Mouse (Mus musculus) adrenal gland, adult 18-20 months (tissue): ENCODE measurements around the gene Rab3il1. TPM values are rescaled to one million over a fixed set of nuclear protein-coding genes. Genes with fewer than 3 reads are reported as not detected.

Experiments
- DNase-seq, 2 experiments: peaks; one replicate each; pipeline ENCODE4 v3.0.0; 2021 to 2022; ENCODE audit warnings: low spot score in 2 of 2
- total RNA-seq, 2 experiments: library from RNA; stranded (reverse); gene quantifications; 1 replicate in 1 of 2; 2 replicates in 1 of 2; pipeline ENCODE4 v1.2.3; 2021

Rab3il1 gene
- total RNA-seq, 2 experiments from 2014 or later: 3.6 to 5.9 TPM

DNA sequence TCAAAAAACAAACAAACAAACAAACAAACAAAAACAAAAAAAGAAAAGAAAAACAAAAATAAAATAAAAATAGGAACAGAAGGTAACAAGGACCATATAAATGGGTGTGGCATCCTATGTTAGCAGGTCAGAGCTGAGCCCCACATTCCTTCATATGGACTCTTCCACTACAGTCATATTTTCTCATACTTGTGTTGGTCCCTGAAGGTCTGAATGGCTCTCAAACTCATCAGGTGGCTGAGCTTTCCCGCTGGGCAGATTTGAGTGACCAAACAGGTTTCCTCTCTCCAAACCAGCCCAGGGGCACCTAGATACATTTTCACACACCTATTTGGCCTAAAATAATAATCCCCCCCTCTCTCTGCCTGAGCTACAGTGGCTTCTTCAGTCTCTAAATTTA lies 9.9 kb downstream of the Rab3il1 start:
- no peak for DNase-seq

- no peak for DNase-seq
Observed at GRCm38 (mm10) chr19:10012827-10013278, 11.4 kb downstream of the Rab3il1 start.

DNA sequence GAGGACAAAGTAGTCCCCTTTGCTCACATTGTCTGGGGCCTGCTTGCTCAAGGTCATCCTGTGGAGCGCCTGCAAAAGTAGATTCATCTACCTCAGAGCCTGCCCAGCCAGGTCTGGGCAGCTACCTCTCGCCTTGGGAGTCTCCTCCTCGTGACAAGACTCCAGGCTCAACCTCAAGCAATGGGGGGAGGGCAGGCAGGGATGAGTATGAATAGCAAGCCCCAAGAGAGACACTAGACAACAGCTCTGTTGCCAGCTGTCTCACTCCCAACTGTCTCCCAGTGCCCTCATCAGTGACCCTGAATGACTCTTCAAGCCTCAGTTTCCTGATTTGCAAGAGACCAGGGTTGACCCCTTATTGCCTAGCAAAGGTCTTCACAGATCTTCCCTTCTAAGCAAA lies 11.9 kb downstream of the Rab3il1 start:
- DNase-seq: no peak

GRCm38 (mm10) chr19:10013913-10014312 lies 12.4 kb downstream of the Rab3il1 start:
- DNase-seq: no peak

GRCm38 (mm10) chr19:10014824-10015223 lies 13.4 kb downstream of the Rab3il1 start:
- no peak for DNase-seq

- DNase-seq: no peak
Observed at GRCm38 (mm10) chr19:10015442-10015841, 14.0 kb downstream of the Rab3il1 start.

GRCm38 (mm10) chr19:10016151-10016550 lies 14.7 kb downstream of the Rab3il1 start:
- no peak for DNase-seq

DNA sequence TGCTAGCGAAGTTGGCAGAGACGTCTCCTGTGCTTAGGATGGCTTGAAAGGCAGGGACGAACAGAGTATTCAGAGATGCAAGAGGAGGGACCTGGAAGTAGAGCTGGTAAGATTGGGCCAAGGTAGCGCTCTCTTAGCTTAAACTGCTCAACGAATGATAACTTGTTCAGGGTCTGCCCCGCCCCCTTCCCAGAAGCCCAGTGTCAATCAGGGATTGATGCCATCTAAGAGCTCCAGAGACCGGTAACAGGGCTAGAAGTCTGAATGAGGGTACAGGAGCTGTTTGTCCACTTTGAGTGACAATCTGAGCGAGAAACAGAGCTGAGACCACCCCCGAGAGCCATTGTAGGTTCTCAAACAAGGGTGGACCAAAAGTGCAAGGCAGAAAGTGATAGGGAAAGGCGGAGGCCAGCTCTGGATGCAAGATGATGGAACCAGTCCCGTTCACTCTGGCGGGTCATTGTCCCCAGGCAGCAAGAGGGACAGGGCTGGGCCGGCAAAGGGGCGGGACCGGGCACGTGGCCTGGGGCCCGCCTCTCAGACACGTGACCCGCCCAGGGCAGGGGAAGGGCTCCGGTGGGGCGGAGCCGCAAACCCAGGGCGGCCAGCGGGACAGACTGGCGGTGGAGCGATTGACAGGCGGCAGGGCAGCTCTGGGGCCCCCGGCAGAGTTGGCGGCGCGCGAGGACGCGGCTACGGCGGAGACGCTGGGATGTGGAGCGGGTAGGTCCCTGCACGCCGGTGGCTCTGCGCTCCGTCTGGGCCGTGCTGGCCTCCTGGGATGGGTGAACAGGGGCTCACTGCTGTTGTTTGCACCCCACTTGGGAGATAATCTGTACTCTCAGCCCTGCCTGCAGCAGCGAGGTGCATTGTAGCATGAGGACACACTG lies 16.4 kb downstream of the Rab3il1 start:
- DNase-seq: peak; percentile 91 to 95

- no peak for DNase-seq
Observed at GRCm38 (mm10) chr19:10018527-10018818, 17.0 kb downstream of the Rab3il1 start.

DNA sequence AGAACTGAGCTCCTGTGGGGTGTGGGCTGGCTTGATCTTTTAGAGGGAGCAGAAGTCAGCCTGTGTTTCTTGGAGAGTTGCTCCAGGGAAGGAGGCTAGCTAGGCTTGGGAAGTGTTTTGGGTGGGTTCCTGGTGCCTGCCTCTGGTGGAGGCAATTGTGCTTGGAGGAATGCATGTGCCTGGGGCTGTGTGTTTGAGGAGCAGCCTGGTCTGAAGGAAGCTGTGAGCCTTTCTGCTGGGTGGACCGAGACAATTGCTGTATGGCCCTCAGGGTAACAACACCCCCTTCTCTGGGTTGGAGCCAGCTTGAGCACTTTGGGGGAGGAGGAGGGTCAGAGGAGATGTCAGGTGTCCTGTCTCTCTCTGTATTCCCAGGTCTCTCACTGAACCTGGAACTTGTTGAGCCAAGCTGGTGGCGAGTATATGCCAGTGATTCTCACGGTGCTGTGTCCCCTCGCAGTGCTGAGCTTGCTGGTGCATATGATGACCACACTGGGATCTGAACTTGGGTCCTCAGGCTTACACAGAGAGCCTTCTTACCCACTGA lies 17.8 kb downstream of the Rab3il1 start:
- DNase-seq: no peak

DNA sequence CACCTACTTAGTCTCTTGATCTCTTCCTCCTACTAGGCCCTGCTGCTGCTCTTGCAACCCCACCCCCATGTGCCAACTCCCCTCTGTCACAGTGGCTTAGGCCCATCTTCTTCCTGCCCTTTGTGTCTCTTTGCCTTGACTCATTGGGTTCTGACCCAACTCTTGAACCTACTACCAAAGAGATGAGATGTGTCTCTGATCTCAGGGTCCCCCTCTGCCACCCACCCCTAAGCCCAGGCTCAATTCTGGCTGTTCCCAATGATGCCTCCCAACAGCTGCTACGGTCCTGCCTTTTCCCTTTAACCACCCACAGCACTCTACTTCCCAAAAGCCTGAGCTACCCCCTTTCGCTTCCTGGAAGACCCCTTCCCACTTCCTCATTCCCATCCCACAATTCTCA lies 20.5 kb downstream of the Rab3il1 start:
- DNase-seq: no peak

GRCm38 (mm10) chr19:10022414-10023303 lies 21.2 kb downstream of the Rab3il1 start:
- no peak for DNase-seq

DNA sequence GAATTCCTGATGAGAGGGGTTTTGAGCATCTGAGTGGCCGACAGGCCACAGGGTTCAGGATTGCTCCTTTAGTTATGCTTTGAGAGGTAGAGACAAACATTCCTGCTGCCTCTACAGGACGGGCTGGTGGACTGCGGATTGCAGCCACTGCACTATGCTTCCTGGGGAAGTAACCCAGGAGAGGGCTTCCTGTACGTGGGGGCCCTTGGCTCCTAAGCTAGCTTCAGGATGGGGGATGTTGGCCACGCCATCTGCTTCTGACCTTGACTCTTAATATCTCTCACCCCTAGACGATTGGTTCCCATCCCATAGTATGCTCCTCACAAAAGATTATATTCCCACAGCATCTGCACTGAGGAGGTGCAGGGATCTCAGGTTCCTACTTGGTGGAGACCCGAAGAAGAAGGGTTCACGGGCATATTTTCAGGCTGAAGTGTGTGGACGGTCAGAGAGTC lies 21.9 kb downstream of the Rab3il1 start:
- no peak for DNase-seq

DNA sequence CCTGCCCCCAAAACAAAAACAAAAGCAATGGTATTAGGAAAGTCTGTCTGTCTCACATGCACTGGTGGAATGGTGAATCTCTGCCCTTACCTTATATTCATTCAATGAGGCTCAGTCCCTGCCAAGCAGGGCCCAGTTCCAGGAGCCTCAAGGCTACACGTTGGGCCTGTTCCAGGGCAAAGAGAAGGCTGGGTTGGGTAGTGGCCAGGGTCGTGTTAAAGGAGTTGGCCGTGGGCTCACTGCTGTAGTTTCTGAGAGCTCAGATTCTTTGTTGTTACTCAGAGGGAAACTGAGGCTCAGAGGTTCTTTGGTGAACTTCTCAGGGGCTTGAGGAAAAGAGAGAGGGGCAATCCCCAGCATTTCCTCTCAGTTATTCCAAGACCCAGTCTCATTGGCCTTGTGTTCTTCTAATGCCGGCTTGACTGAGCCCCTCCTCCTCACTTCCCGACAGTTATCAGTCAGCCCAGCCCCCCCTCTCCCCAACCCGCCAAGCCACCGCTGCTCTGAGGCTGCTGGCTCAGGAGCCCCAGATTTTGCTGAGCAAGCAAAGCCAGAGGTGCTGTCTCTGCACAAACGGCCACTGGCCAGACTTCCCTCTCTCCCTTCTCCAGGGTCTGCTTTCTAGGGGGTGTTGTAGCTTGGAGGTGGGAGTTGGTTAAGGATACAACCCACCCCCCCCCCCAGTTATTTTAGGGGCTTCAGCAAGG lies 23.9 kb downstream of the Rab3il1 start:
- DNase-seq: peak; percentile 58 to 68

GRCm38 (mm10) chr19:10029746-10030145 lies 28.3 kb downstream of the Rab3il1 start:
- DNase-seq: no peak

DNA sequence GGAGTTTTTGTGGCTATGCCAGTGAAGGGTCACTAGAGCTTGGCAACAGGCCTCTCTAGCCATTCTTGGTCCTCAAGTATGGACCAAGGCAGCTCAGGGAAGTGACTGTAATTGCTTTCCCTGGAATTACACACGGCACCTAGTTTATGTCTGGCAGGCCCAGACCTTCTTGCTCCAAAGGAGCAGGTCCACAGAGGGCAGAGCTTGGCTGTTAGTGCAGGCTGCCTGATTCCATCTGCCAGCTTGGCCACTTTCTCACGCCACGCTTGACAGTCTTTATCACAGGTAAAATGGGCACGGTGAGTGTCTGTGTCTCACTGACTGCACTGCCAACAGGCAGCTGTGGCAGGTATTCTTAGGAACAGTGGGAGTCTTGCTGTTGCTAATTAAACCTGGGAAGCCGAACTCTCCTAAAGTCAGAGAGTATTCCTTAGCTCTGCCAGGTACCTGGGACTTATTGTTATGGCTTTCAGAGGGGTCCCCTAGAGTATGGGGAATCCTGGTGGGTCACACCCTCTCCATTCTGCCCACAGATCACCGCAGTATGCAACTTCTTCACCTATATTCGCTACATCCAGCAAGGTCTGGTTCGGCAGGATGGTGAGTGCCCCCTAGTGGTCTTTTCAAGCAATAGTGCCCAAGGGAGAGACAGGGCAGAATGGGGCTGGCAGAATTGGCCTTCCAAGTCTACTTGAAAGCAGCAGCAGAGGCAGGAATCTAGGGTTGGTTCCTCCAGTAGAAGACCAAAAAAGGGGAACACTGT lies 31.9 kb downstream of the Rab3il1 start:
- no peak for DNase-seq

- no peak for DNase-seq
Observed at GRCm38 (mm10) chr19:10034356-10034755, 32.9 kb downstream of the Rab3il1 start.

GRCm38 (mm10) chr19:10034785-10035447 lies 33.4 kb downstream of the Rab3il1 start:
- DNase-seq: peak; percentile 85 to 87

DNA sequence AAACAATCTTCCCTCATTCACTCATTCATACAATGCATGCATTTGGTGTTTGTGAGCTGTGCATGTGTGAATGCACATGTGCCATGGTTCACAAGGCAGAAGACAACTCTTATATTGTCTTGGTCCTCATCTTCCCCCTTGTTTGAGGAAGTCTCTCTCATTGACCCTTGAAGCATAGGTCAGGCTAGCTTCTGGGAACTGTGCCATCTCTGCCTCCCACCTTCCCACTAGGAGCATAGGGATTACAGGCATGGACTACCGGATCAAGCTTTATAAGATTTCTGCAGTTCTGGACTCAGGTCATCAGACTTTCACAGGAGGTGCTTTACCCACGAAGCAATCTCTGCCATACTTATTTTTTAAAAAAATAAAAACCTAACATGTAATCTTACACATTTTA lies 36.1 kb downstream of the Rab3il1 start:
- DNase-seq: no peak

GRCm38 (mm10) chr19:10038364-10038763 lies 36.9 kb downstream of the Rab3il1 start:
- no peak for DNase-seq
